Mouse (Mus musculus) R1 (cell line): Measurements from ENCODE around the gene Mpzl2.

ENCODE experiments used
- DNase-seq: peaks from one replicate; pipeline ENCODE4 v3.0.0-alpha.2; 2018; ENCODE audit warnings: low read depth, low spot score

Mpzl2 gene

DNA sequence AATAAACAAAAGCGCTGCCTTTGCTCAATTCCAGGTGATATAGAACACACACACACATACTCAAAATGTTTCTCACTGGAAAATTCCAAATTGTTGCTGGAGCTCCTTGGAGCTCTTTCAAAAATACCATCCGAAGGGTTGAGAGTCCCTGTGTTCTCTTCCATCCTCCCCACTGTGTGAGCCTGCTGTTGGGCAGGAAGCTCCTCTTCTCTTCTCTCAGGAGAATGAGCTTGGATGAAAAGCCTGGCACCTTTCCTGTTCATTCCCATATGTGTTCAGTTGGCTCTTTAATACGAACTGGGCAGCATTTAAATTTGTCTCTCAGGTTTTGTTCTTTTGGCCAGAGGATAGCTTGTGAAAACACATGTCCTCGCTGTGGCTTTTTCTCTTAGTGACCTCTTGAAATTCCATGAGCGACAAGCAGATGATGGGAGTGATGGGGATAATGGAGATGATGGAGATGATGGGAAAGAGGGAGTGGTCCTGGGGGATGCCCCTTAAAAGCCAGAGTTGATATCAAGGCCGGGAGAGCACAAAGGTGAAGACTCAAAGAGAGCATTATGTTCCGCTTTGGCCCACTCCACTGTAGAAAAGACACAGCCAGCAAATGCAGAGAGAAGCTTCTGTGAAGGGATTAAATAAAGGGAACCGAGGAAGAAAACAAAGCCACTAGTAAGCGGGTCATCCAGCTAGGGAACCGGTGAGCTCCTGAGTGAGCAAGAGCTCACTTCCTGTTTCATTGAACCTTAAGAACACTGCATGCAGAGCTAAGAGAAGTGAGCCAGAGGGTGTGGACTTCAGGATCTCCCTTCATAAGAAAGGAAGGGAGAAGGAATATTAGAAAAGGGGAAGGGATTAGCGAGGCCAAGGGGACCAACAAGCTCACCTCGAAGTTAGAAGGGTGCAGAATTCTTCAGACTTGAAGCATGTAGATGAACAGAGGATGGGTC, 46.4 kb downstream of the Mpzl2 start:
- DNase-seq: no peak

DNA sequence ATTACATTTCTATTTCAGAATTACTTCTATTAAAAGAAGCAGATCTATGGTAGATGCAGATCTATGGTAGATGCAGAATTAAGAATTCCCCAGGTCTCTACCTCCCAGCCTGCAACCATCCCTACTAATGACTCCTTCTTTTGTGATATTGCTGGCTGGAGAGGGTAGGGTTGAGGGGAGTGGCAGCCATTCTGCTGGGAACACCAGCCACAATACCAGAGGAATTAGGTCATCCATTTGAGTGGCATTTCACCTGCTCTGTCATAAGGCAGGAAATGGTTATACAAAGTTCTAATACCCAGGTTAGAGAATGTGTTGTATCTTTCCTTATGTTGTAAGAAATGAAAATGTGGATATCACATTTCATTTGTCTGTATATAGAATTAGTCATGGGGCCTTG, 48.4 kb downstream of the Mpzl2 start:
- DNase-seq: no peak

DNA sequence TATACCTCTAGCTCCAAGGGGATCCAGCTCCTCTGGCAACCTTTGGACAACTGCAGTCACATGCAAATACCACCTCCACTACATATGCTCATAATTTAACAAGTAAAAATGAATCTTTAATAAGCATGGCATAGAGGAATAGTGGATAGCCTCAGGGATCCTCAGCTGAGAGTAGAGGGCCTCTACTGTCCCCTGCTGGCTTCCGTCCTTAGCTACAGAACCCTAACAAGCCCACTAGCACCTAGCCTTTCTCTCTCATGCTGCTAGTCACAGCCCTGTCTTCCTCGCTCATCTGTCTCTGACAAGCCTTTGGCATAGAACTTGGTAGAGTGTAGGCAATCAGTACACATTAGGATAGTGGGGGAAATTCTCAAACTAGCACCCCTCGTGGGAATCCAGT, 51.2 kb downstream of the Mpzl2 start:
- no peak for DNase-seq

DNA sequence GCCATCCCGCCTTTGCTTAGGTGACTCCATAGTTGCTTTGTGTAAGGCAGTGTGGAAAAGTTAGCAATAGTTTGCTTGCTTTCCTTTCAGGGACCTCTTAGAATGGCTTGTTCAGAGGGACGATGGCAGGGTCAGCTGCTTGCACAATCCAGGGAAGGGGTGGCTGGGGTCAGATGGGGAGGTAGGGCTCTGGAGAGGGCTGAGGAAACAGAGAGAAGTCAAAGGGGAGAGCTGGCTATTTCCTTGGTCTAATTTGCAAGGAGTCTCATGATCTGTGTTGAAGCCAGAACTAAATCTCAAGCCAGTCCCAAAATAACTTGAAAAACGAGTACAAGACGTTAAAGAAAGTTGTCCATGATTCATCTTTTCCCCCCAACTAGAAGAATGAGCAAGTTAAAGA, 53.0 kb downstream of the Mpzl2 start:
- DNase-seq: no peak

DNA sequence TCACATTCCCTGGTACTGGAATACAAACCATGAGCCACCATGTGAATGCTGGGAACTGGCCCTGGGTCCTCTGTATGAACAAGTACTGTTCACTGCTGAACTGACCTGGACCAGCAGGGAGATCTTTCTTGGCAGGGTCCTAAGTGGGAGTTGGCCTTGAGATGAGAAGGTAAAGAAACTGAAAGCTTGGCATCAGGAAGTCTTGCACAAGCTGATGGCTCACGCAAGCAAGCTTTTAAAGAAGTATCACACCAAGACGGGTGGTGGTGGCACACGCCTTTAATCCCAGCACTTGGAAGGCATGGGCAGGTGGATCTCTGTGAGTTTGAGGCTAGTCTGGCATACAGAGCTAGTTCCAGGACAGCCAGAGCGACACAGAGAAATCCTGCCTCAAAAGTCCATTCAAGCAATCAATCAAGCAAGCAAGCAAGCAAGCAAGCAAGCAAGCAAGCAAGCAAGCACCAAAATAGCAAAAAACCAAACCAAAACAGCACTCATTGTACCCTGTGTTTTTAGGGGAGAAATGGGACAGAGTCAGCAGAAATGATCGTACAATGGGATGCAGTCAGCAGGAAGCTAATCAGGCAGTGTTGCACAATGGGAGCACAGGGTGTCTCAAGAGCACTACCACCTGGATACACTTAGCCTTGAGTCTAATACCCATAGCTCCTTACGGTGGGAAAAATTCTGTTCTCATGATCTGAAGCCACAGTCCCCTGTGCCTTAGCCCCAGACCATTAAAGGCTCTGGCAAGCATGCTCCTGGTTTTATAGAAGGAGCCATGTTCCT, 55.7 kb downstream of the Mpzl2 start:
- DNase-seq: no peak

DNA sequence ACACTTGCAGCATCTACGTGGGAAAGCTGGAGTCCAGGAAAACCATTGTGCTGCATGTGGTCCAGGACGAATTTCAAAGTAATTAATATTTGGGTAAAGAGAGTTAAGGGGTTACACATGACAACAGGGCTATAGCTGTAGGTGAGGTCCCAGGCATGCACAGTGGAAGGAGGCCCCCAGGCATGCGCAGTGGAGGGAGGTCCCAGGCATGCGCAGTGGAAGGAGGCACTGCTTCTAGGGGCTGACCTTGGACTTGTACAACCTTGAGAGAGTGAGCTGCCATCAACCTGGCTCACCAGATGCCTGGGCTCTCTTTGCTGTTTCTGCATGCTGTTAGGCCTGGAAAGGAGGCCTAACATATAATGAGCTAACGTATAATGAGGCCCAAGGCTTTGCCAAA, 58.3 kb downstream of the Mpzl2 start:
- DNase-seq: peak; percentile 64

DNA sequence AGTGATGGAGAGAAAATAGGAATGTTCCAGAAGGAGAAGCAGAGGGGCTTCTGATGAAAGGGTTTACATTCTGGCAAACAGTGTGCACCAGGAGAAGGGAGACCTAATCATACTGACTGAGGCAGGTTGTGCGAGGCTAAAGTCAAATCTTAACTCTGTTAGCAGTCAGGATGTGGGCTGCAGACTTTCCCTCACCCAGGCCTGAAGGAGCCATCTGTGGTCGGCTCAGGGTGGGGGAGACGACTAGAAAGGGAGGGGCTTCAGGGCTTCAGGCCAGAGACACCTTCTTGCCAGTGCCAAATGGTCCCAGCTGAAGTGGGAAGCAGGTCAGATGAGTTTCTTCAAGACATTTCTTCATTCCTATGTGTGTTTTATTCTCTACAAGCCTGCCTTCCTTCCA, 58.8 kb downstream of the Mpzl2 start:
- DNase-seq: no peak

DNA sequence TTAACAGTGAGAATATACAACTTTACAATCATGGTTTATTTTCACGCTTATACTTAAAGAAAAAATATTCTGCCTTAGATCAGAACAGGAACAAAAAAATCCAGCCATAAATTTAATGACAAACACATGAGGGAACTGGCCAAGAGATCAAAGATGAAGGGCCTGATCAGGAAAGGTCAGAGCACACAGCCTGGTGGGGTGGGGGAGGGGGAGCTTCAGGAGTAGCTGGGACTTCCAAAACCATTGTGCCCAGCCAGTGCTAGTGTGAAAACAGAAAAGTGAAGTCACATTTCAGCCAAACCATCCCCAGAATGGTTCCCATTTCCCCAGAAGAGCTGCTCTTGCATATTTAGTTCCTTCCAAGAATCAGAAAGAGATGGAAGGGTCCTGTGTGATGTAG, 62.9 kb downstream of the Mpzl2 start:
- no peak for DNase-seq

DNA sequence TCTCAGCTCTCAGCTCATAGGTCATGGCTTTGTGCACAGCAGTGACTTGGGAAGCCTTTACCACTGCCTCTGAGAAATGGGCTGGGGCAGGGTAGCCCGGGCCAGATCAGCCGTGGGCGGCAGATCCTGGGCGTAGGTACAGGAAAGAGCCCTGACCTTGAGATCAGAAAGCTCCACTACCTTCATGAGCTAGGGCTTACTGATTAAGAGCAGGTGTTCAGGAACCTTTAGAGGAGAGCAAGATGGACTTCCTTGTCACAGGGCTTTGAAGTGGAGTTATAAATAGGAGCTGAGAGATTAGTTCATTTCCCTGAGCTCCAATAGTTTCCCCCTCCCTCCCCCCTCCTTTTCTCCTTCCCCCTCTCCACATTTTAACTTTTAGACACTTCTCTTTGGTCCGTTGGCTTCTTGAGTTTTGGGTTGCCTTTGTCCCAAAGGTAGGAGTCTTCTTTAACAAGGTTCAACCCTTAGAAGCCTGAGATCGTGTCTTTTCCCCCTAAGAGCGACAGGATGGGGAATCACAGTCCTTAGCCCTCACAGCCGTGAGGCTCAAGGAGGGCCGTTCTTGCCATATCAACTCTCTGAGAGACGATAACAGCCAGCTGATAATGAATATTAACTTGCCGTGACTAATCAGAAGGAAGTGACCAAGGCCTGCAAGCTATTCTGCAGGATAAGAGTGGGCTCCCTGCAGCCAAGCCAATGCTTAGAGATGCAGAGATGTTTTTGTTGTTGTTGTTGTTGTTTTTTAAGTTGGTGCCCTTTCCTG, 63.8 kb downstream of the Mpzl2 start:
- DNase-seq: no peak
